Mouse (Mus musculus): Measurements from ENCODE around the gene Pde12. TPM values are rescaled to one million over a fixed set of nuclear protein-coding genes. Genes with fewer than 3 reads are reported as not detected.

Gene Pde12
- polyA plus RNA-seq, 1 experiment, result 0.48 TPM

DNA sequence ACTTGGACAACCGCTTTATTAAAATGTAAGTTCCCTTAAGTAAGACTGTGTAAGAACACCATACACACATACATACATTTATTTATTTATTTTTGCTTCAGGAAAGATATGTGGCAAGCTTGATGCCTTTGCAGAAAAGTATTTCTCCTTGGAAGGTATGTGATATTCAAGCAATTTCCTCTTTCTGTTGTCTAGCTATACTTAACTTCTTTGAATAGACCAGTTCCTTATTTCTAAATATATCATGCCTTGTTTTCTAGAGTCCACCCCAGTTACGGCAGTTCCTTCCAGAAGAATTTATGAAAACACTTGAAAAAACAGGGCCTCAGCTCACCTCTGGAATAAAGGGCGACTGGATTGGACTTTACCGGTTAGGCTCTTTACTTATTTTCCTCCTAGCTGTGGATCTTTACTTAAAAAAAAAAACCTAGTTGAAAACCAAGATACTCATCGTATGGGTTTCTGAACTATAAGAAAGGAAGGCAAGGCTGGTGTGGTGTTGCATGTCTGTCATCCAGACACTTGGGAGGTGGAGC, 43.0 kb downstream of the Pde12 start:
- no peak overlapping the region for H3K4me3 ChIP-seq (replicated peaks)
- TF ChIP-seq TAL1 (IDR thresholded peaks at IDR 0.05; ENCODE audit: low read length) (no peak), GATA1 (IDR thresholded peaks at IDR 0.05; ENCODE audit: low read length) (no peak)
- no peaks in the 10 kb centered on the region for H3K4me1 ChIP-seq (ENCODE audit: control insufficient read depth)
- H3K27me3 ChIP-seq (ENCODE audit: control insufficient read depth), result no peaks in the 10 kb centered on the region
- H3K9me3 ChIP-seq (ENCODE audit: control insufficient read depth, low read length), result no peaks in the 10 kb centered on the region
- peaks cover 84% of the 10 kb centered on the region for H3K36me3 ChIP-seq (ENCODE audit: control insufficient read depth)

DNA sequence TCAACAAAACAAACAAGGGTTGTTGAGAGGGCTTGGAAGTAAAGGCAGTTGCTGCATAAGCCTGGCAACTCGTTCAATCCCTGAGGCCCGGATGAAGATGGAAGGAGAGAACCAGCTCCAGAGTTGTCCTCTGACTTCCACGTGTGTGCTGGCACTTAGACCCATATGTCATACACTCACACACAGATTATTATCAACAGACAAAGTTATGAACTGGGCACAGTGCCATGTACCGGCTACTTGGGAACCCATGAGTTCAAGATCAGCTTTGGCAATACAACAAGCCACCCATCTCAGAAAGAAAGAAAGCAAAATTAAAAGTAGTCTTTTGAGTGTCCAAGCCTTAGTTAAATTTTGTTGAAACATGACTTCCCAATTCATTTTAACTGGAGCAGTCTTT, 44.4 kb downstream of the Pde12 start:
- H3K4me3 ChIP-seq (replicated peaks), result no peak overlapping the region
- TF ChIP-seq GATA1 (IDR thresholded peaks at IDR 0.05; ENCODE audit: low read length) (no peak), TAL1 (IDR thresholded peaks at IDR 0.05; ENCODE audit: low read length) (no peak)
- H3K36me3 ChIP-seq (ENCODE audit: control insufficient read depth), result peaks cover 88% of the 10 kb centered on the region
- H3K27me3 ChIP-seq (ENCODE audit: control insufficient read depth), result no peaks in the 10 kb centered on the region
- no peaks in the 10 kb centered on the region for H3K4me1 ChIP-seq (ENCODE audit: control insufficient read depth)
- no peaks in the 10 kb centered on the region for H3K9me3 ChIP-seq (ENCODE audit: control insufficient read depth, low read length)

DNA sequence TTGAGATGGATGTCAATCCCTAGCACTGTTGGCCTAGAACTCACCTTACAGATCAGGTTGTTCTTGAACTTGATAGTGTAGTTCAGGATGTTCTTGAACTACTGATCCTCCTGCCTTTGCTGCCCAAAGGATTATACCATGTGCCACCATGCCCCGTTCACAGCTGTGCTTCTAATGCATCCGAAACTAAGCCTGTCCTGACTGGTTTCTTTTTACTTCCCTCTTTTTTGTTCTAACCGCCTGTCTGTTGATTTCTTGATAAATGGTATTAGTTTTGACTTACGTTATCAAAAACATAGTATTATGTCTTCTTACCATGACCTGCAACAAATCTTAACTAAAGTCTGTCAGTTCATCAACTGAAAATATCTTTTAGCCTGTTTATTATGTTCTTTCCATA, 59.0 kb downstream of the Pde12 start:
- H3K9me3 ChIP-seq (ENCODE audit: control insufficient read depth, low read length), result no peaks in the 10 kb centered on the region
- H3K36me3 ChIP-seq (ENCODE audit: control insufficient read depth), result peaks cover 70% of the 10 kb centered on the region
- no peak overlapping the region for H3K4me3 ChIP-seq (replicated peaks)
- no peaks in the 10 kb centered on the region for H3K27me3 ChIP-seq (ENCODE audit: control insufficient read depth)
- TF ChIP-seq TAL1 (IDR thresholded peaks at IDR 0.05; ENCODE audit: low read length) (no peak), GATA1 (IDR thresholded peaks at IDR 0.05; ENCODE audit: low read length) (no peak)
- no peaks in the 10 kb centered on the region for H3K4me1 ChIP-seq (ENCODE audit: control insufficient read depth)

Other genes with a start within 250 kb of the Pde12 start
- gene Slmap, start 135.0 kb downstream of the Pde12 start, polyA plus RNA-seq (2012), result 0.25 and 0.36 TPM in 2 replicates
- 0.10 and 0.22 TPM in 2 replicates for gene Dennd6a, start 96.0 kb downstream of the Pde12 start, polyA plus RNA-seq (2012)
- 8.4 TPM in 2 replicates for gene Arf4, start 31.8 kb downstream of the Pde12 start, polyA plus RNA-seq (2012)
- gene Dnah12, start 23.4 kb upstream of the Pde12 start, polyA plus RNA-seq (2012), result not detected in 2 replicates
- not detected in 2 replicates for gene Asb14, start 224.7 kb upstream of the Pde12 start, polyA plus RNA-seq (2012)